Mouse (Mus musculus) kidney, embryonic 16.5 days (tissue): ENCODE data around the gene Pde8a. TPM values are rescaled to one million over a fixed set of nuclear protein-coding genes. Genes with fewer than 3 reads are reported as not detected.
A peak's percentile ranks its signal among the peaks of the same experiment; 100 is the strongest.
"Not testable (repeated sequence)": the region's sequence is repeated elsewhere in the genome, so short reads cannot be mapped to it uniquely, and the experiment has no call there.

Source experiments
- ATAC-seq: fragments of 200-750 bp; cut with Nextera tagmentation; 2 replicates; pipeline ENCODE4 v1.8.0; 2017; ENCODE audit warnings: moderate TSS enrichment; ENCODE audit not compliant: low FRiP score, low TSS enrichment
- H3K27ac ChIP-seq: fragments of 300-500 bp; sonication (generic); 2 replicates; pipeline ENCODE4 v1.5.1; 2014; ENCODE audit warnings: low read length
- H3K27me3 ChIP-seq: fragments of 300-500 bp; sonication (generic); 2 replicates; pipeline ENCODE4 v1.6.1; 2014; ENCODE audit warnings: low read length, control low read depth, mixed read lengths; ENCODE audit not compliant: insufficient read depth
- H3K36me3 ChIP-seq: fragments of 300-500 bp; sonication (generic); 2 replicates; pipeline ENCODE4 v1.6.1; 2014; ENCODE audit warnings: low read length, control low read depth, mixed read lengths; ENCODE audit not compliant: insufficient read depth
- H3K4me1 ChIP-seq: fragments of 300-500 bp; sonication (generic); 2 replicates; pipeline ENCODE4 v1.6.1; 2014; ENCODE audit warnings: low read length, control low read depth, mixed read lengths; ENCODE audit not compliant: insufficient read depth
- H3K4me2 ChIP-seq: fragments of 300-500 bp; sonication (generic); replicated peaks from 2 replicates; pipeline ENCODE4 v1.6.1; 2014; ENCODE audit warnings: low read depth, low read length
- H3K4me3 ChIP-seq: fragments of 300-500 bp; sonication (generic); 2 replicates; pipeline ENCODE4 v1.5.1; 2014; ENCODE audit warnings: mild to moderate bottlenecking, low read length
- H3K9ac ChIP-seq: fragments of 300-500 bp; sonication (generic); replicated peaks from 2 replicates; pipeline ENCODE4 v1.6.1; 2014; ENCODE audit warnings: low read length
- H3K9me3 ChIP-seq: fragments of 300-500 bp; sonication (generic); 2 replicates; pipeline ENCODE4 v1.6.1; 2016; ENCODE audit warnings: low read length, control low read depth
- WGBS: fragments of 180-500 bp; shearing (Covaris S2); extraction: QIAGEN DNeasy Blood & Tissue Kit; methylation state at CpG from one replicate; pipeline ENCODE4 v1.1.7; 2014; 5-methylcytosine and 5-hydroxymethylcytosine counted together
- polyA plus RNA-seq: library from polyadenylated mRNA; unstranded; fragments of >200 nt; fragmentation: Nextera tagmentation; extraction: Ambion mirVana; gene quantifications from 2 replicates; pipeline ENCODE4 v1.2.1, GENCODE M21; 2015

The Pde8a gene
- polyA plus RNA-seq, 1 experiment from 2014 or later, result 5.9 TPM

GRCm38 (mm10) chr7:81203576-81203975 is 9.8 kb upstream of the Pde8a start:
- H3K4me1 ChIP-seq, result peaks cover 13% of the 10 kb centered on the region
- not testable (repeated sequence) for H3K9me3 ChIP-seq, H3K27me3 ChIP-seq, H3K4me2 ChIP-seq, ATAC-seq, H3K27ac ChIP-seq, H3K36me3 ChIP-seq, H3K9ac ChIP-seq, H3K4me3 ChIP-seq
- 90% methylated on average over 10 of the region's 10 CpGs for whole genome bisulfite sequencing

GRCm38 (mm10) chr7:81208944-81209343 is 4.5 kb upstream of the Pde8a start:
- Histone ChIP-seq H3K4me3 (no peak overlapping the region), H3K27me3 (peaks cover 18% of the 10 kb centered on the region), H3K9ac (no peak overlapping the region), H3K9me3 (no peaks in the 10 kb centered on the region), H3K4me2 (no peak overlapping the region), H3K27ac (no peak overlapping the region), H3K4me1 (peaks cover 16% of the 10 kb centered on the region; the same call in 1 of the 2 replicates), H3K36me3 (no peaks in the 10 kb centered on the region)
- no peak for ATAC-seq
- WGBS, result 16% methylated on average over 6 of the region's 6 CpGs

- WGBS, result 59% methylated on average over 11 of the region's 12 CpGs
- no peaks in the 10 kb centered on the region for H3K36me3 ChIP-seq
- peaks cover 20% of the 10 kb centered on the region for H3K27me3 ChIP-seq
- H3K4me1 ChIP-seq, result peaks cover 19% of the 10 kb centered on the region; the same call in 1 of the 2 replicates
- H3K4me2 ChIP-seq, result no peak overlapping the region
- no peak overlapping the region for H3K4me3 ChIP-seq
- no peak for ATAC-seq
- H3K9ac ChIP-seq, result no peak overlapping the region
- no peaks in the 10 kb centered on the region for H3K9me3 ChIP-seq
- no peak overlapping the region for H3K27ac ChIP-seq
Observed at GRCm38 (mm10) chr7:81209979-81210685, 3.3 kb upstream of the Pde8a start.

GRCm38 (mm10) chr7:81211760-81212159 is 1.6 kb upstream of the Pde8a start:
- Histone ChIP-seq H3K9me3 (no peaks in the 10 kb centered on the region), H3K4me2 (peak overlapping the region; percentile 58), H3K27ac (peak overlapping the region; percentile 89), H3K4me3 (peak overlapping the region; percentile 62), H3K4me1 (peaks cover 19% of the 10 kb centered on the region; the same call in 1 of the 2 replicates), H3K27me3 (peaks cover 20% of the 10 kb centered on the region), H3K36me3 (no peaks in the 10 kb centered on the region), H3K9ac (no peak overlapping the region; the same call in 1 of the 2 replicates)
- ATAC-seq, result no peak
- WGBS, result 9% methylated on average over 8 of the region's 8 CpGs

GRCm38 (mm10) chr7:81212261-81212681 is 1.1 kb upstream of the Pde8a start:
- peaks cover 20% of the 10 kb centered on the region for H3K27me3 ChIP-seq
- under 1% methylated on average over 22 of the region's 22 CpGs for WGBS
- peak overlapping the region; percentile 89 for H3K27ac ChIP-seq
- H3K9me3 ChIP-seq, result no peaks in the 10 kb centered on the region
- H3K36me3 ChIP-seq, result no peaks in the 10 kb centered on the region
- H3K4me3 ChIP-seq, result peak overlapping the region; percentile 62
- ATAC-seq, result peak; percentile 62
- peak overlapping the region; percentile 56 for H3K9ac ChIP-seq
- peak overlapping the region; percentile 58 for H3K4me2 ChIP-seq
- peaks cover 19% of the 10 kb centered on the region; the same call in 1 of the 2 replicates for H3K4me1 ChIP-seq

GRCm38 (mm10) chr7:81212697-81213346 is 574 bp upstream of the Pde8a start:
- Histone ChIP-seq H3K36me3 (no peaks in the 10 kb centered on the region), H3K27me3 (peaks cover 20% of the 10 kb centered on the region), H3K9ac (peak overlapping the region; percentile 75), H3K9me3 (no peaks in the 10 kb centered on the region), H3K4me1 (peaks cover 19% of the 10 kb centered on the region; the same call in 1 of the 2 replicates), H3K4me3 (peak overlapping the region; percentile 62), H3K4me2 (peak overlapping the region; percentile 58), H3K27ac (peak overlapping the region; percentile 89)
- whole genome bisulfite sequencing, result under 1% methylated on average over 57 of the region's 57 CpGs
- peak; percentile 93 for ATAC-seq

GRCm38 (mm10) chr7:81214153-81214907 is 934 bp downstream of the Pde8a start:
- peak overlapping the region; percentile 54; the same call in 1 of the 2 replicates for H3K27ac ChIP-seq
- peaks cover 24% of the 10 kb centered on the region; the same call in 1 of the 2 replicates for H3K4me1 ChIP-seq
- H3K36me3 ChIP-seq, result no peaks in the 10 kb centered on the region
- no peaks in the 10 kb centered on the region for H3K9me3 ChIP-seq
- peak overlapping the region; percentile 58 for H3K4me2 ChIP-seq
- peak overlapping the region; percentile 75 for H3K9ac ChIP-seq
- peaks cover 20% of the 10 kb centered on the region for H3K27me3 ChIP-seq
- peak overlapping the region; percentile 62 for H3K4me3 ChIP-seq
- 6% methylated on average over 40 of the region's 40 CpGs for WGBS
- ATAC-seq, result no peak

GRCm38 (mm10) chr7:81215950-81216349 is 2.6 kb downstream of the Pde8a start:
- H3K27me3 ChIP-seq, result peaks cover 14% of the 10 kb centered on the region; the same call in 1 of the 2 replicates
- no peak for ATAC-seq

GRCm38 (mm10) chr7:81219321-81219720 is 5.9 kb downstream of the Pde8a start:
- H3K4me1 ChIP-seq, result 0 out of 2 replicates have a peak, but pooled peaks cover 6% of the 10 kb centered on the region
- ATAC-seq, result peak; percentile 63; the same call in 1 of the 2 replicates
- no peaks in the 10 kb centered on the region for H3K36me3 ChIP-seq
- 46% methylated on average over 7 of the region's 7 CpGs for WGBS
- H3K4me2 ChIP-seq, result no peak overlapping the region
- no peak overlapping the region for H3K4me3 ChIP-seq
- no peaks in the 10 kb centered on the region for H3K9me3 ChIP-seq
- H3K27ac ChIP-seq, result no peak overlapping the region
- H3K9ac ChIP-seq, result no peak overlapping the region
- no peaks in the 10 kb centered on the region for H3K27me3 ChIP-seq

More at GRCm38 (mm10) chr7:81215950-81216349, 2.6 kb downstream of the Pde8a start:
- WGBS, result 77% methylated on average over 1 of the region's 1 CpGs
- no peak overlapping the region for H3K27ac ChIP-seq
- no peak overlapping the region for H3K9ac ChIP-seq
- H3K4me3 ChIP-seq, result no peak overlapping the region
- H3K4me1 ChIP-seq, result peaks cover 25% of the 10 kb centered on the region; the same call in 1 of the 2 replicates
- no peak overlapping the region for H3K4me2 ChIP-seq
- no peaks in the 10 kb centered on the region for H3K9me3 ChIP-seq
- H3K36me3 ChIP-seq, result no peaks in the 10 kb centered on the region
